Mouse (Mus musculus): ENCODE results near the gene Atg4b. TPM values are rescaled to one million over a fixed set of nuclear protein-coding genes. Genes with fewer than 3 reads are reported as not detected.
"Not testable (repeated sequence)": the region's sequence is repeated elsewhere in the genome, so short reads cannot be mapped to it uniquely, and the experiment has no call there.

Atg4b gene
- total RNA-seq, 2 experiments from 2014 or later: 79.7 to 89.7 TPM

GRCm38 (mm10) chr1:93756154-93756553 is 4.9 kb downstream of the Atg4b start:
- no peak for DNase-seq (ENCODE audit: extremely low spot score in 1 of 2, low spot score in 2 of 2)
- Histone ChIP-seq H3K27ac (no peak overlapping the region), H3K4me3 (no peak overlapping the region)
- no peak for TF ChIP-seq CTCF (IDR thresholded peaks at IDR 0.05)
- intact Hi-C loops (cut with DNase I): no loop called here

GRCm38 (mm10) chr1:93760076-93760475 is 8.8 kb downstream of the Atg4b start:
- Histone ChIP-seq H3K27ac (no peak overlapping the region), H3K4me3 (no peak overlapping the region)
- DNase-seq (ENCODE audit: extremely low spot score in 1 of 2, low spot score in 2 of 2): no peak
- intact Hi-C loops (cut with DNase I): no loop called here
- TF ChIP-seq CTCF (IDR thresholded peaks at IDR 0.05): no peak

- H3K27ac ChIP-seq; H3K4me3 ChIP-seq; intact Hi-C loops (cut with DNase I); DNase-seq (ENCODE audit: extremely low spot score in 1 of 2, low spot score in 2 of 2): not testable (repeated sequence)
These were observed 12.2 kb downstream of the Atg4b start for GRCm38 (mm10) chr1:93763531-93763930.

- DNase-seq (ENCODE audit: extremely low spot score in 1 of 2, low spot score in 2 of 2): no peak
- no peak overlapping the region for H3K4me3 ChIP-seq
- H3K27ac ChIP-seq: no peak overlapping the region
- TF ChIP-seq CTCF (IDR thresholded peaks at IDR 0.05): no peak
- intact Hi-C loops (cut with DNase I): no loop called here
These were observed 13.7 kb downstream of the Atg4b start for GRCm38 (mm10) chr1:93764871-93765591.

- intact Hi-C loops (cut with DNase I): no loop called here
- no peak for TF ChIP-seq CTCF (IDR thresholded peaks at IDR 0.05)
These were observed 16.3 kb downstream of the Atg4b start for GRCm38 (mm10) chr1:93767600-93767999.

GRCm38 (mm10) chr1:93769901-93770300 is 18.6 kb downstream of the Atg4b start:
- no peak overlapping the region for H3K27ac ChIP-seq
- intact Hi-C loops (cut with DNase I): no loop called here
- DNase-seq (ENCODE audit: extremely low spot score in 1 of 2, low spot score in 2 of 2): no peak
- no peak for TF ChIP-seq CTCF (IDR thresholded peaks at IDR 0.05)
- no peak overlapping the region for H3K4me3 ChIP-seq

More at GRCm38 (mm10) chr1:93767600-93767999, 16.3 kb downstream of the Atg4b start:
- DNase-seq (ENCODE audit: extremely low spot score in 1 of 2, low spot score in 2 of 2): no peak
- no peak overlapping the region for H3K27ac ChIP-seq
- no peak overlapping the region for H3K4me3 ChIP-seq

GRCm38 (mm10) chr1:93776686-93777085 is 25.4 kb downstream of the Atg4b start:
- Histone ChIP-seq H3K4me3 (no peak overlapping the region), H3K27ac (no peak overlapping the region)
- intact Hi-C loops (cut with DNase I): no loop called here
- TF ChIP-seq CTCF (IDR thresholded peaks at IDR 0.05): no peak
- DNase-seq (ENCODE audit: extremely low spot score in 1 of 2, low spot score in 2 of 2): no peak

- no peak for TF ChIP-seq CTCF (IDR thresholded peaks at IDR 0.05)
- DNase-seq (ENCODE audit: extremely low spot score in 1 of 2, low spot score in 2 of 2): no peak
- intact Hi-C loops (cut with DNase I): no loop called here
- Histone ChIP-seq H3K27ac (no peak overlapping the region), H3K4me3 (no peak overlapping the region)
These were observed 35.6 kb downstream of the Atg4b start for GRCm38 (mm10) chr1:93786912-93787311.

GRCm38 (mm10) chr1:93794526-93794925 is 43.2 kb downstream of the Atg4b start:
- Histone ChIP-seq H3K27ac (no peak overlapping the region), H3K4me3 (no peak overlapping the region)
- intact Hi-C loops (cut with DNase I): no loop called here
- TF ChIP-seq CTCF (IDR thresholded peaks at IDR 0.05): no peak
- no peak for DNase-seq (ENCODE audit: extremely low spot score in 1 of 2, low spot score in 2 of 2)

- no peak for DNase-seq (ENCODE audit: extremely low spot score in 1 of 2, low spot score in 2 of 2)
- intact Hi-C loops (cut with DNase I): no loop called here
These were observed 44.6 kb downstream of the Atg4b start for GRCm38 (mm10) chr1:93795886-93796285.

GRCm38 (mm10) chr1:93800670-93801503 is 49.6 kb downstream of the Atg4b start:
- H3K4me3 ChIP-seq: peak overlapping the region; percentile 92
- no peak for TF ChIP-seq CTCF (IDR thresholded peaks at IDR 0.05)
- intact Hi-C loops (cut with DNase I): loop anchor here (5.0 kb wide), 1 partner anchor 289 kb away; the partner anchor contains the start of gene Farp2
- peak overlapping the region; percentile 75; the same call in 1 of the 2 replicates for H3K27ac ChIP-seq
- no peak for DNase-seq (ENCODE audit: extremely low spot score in 1 of 2, low spot score in 2 of 2)

More at GRCm38 (mm10) chr1:93795886-93796285, 44.6 kb downstream of the Atg4b start:
- no peak overlapping the region for H3K27ac ChIP-seq
- no peak overlapping the region for H3K4me3 ChIP-seq
- no peak for TF ChIP-seq CTCF (IDR thresholded peaks at IDR 0.05)

- intact Hi-C loops (cut with DNase I): loop anchor here (2.0 to 5.0 kb wide), 3 partner anchors 47 to 289 kb away; partner anchors contain the start of genes Farp2 and Thap4
- peak within 1 kb of the TSS; percentile 83 for H3K27ac ChIP-seq
- DNase-seq (ENCODE audit: extremely low spot score in 1 of 2, low spot score in 2 of 2): peak; percentile 90 to 93
- TF ChIP-seq CTCF (IDR thresholded peaks at IDR 0.05): peak; percentile 58
- peak within 1 kb of the TSS; percentile 92 for H3K4me3 ChIP-seq
These were observed 50.5 kb downstream of the Atg4b start, which contains the start of gene Dtymk for GRCm38 (mm10) chr1:93801741-93802238. Dtymk (minus strand) TSS chr1:93801934.

Data from left cerebral cortex, adult 2 months (tissue).